Mouse (Mus musculus): ENCODE results near the gene Mpp3. TPM values are rescaled to one million over a fixed set of nuclear protein-coding genes. Genes with fewer than 3 reads are reported as not detected.

The Mpp3 gene
- polyA plus RNA-seq, 1 experiment from 2014 or later = 13.3 TPM

GRCm38 (mm10) chr11:102051954-102052353 is 23.7 kb upstream of the Mpp3 start:
- H3K36me3 ChIP-seq = no peaks in the 10 kb centered on the region
- no peak for DNase-seq (ENCODE audit: low spot score)
- H3K27me3 ChIP-seq (ENCODE audit: low read depth, poor library complexity, severe bottlenecking) = peaks cover 2% of the 10 kb centered on the region; the same call in 1 of the 2 replicates
- H3K27ac ChIP-seq (replicated peaks) = peak overlapping the region; percentile 57
- no peaks in the 10 kb centered on the region for H3K9me3 ChIP-seq (replicated peaks)
- WGBS = 40% methylated on average over 4 of the region's 4 CpGs
- peaks cover 11% of the 10 kb centered on the region for H3K4me1 ChIP-seq
- no peak overlapping the region for H3K4me3 ChIP-seq

GRCm38 (mm10) chr11:102051541-102051940 is 23.3 kb upstream of the Mpp3 start:
- no peak for DNase-seq (ENCODE audit: low spot score)
- Histone ChIP-seq H3K27ac (replicated peaks) (peak overlapping the region; percentile 57), H3K27me3 (ENCODE audit: low read depth, poor library complexity, severe bottlenecking) (no peaks in the 10 kb centered on the region; the same call in 1 of the 2 replicates), H3K4me3 (no peak overlapping the region), H3K9me3 (replicated peaks) (0 out of 2 replicates have a peak, but pooled peaks cover under 1% of the 10 kb centered on the region), H3K4me1 (peaks cover 11% of the 10 kb centered on the region), H3K36me3 (no peaks in the 10 kb centered on the region)
- 67% methylated on average over 4 of the region's 4 CpGs for WGBS

- 59% methylated on average over 14 of the region's 14 CpGs for WGBS
- Histone ChIP-seq H3K27ac (replicated peaks) (no peak overlapping the region), H3K4me3 (no peak overlapping the region), H3K4me1 (peaks cover 11% of the 10 kb centered on the region), H3K27me3 (ENCODE audit: low read depth, poor library complexity, severe bottlenecking) (no peaks in the 10 kb centered on the region; the same call in 1 of the 2 replicates), H3K36me3 (no peaks in the 10 kb centered on the region), H3K9me3 (replicated peaks) (peaks cover 16% of the 10 kb centered on the region)
- no peak for DNase-seq (ENCODE audit: low spot score)
Observed at GRCm38 (mm10) chr11:102049875-102050482, 21.7 kb upstream of the Mpp3 start.

- Histone ChIP-seq H3K36me3 (no peaks in the 10 kb centered on the region), H3K27ac (replicated peaks) (no peak overlapping the region), H3K27me3 (ENCODE audit: low read depth, poor library complexity, severe bottlenecking) (no peaks in the 10 kb centered on the region), H3K9me3 (replicated peaks) (peaks cover 19% of the 10 kb centered on the region), H3K4me3 (no peak overlapping the region), H3K4me1 (no peaks in the 10 kb centered on the region; the same call in 1 of the 2 replicates)
- DNase-seq (ENCODE audit: low spot score) = no peak
- 77% methylated on average over 9 of the region's 9 CpGs for WGBS
Observed at GRCm38 (mm10) chr11:102046607-102047006, 18.3 kb upstream of the Mpp3 start.

GRCm38 (mm10) chr11:102044691-102045212 is 16.5 kb upstream of the Mpp3 start:
- Histone ChIP-seq H3K9me3 (replicated peaks) (peaks cover 19% of the 10 kb centered on the region), H3K36me3 (no peaks in the 10 kb centered on the region), H3K27ac (replicated peaks) (no peak overlapping the region), H3K27me3 (ENCODE audit: low read depth, poor library complexity, severe bottlenecking) (no peaks in the 10 kb centered on the region), H3K4me3 (no peak overlapping the region), H3K4me1 (peaks cover 5% of the 10 kb centered on the region)
- WGBS = 87% methylated on average over 7 of the region's 7 CpGs
- no peak for DNase-seq (ENCODE audit: low spot score)

- no peak for DNase-seq (ENCODE audit: low spot score)
- Histone ChIP-seq H3K27ac (replicated peaks) (no peak overlapping the region), H3K4me3 (no peak overlapping the region), H3K27me3 (ENCODE audit: low read depth, poor library complexity, severe bottlenecking) (0 out of 2 replicates have a peak, but pooled peaks cover 4% of the 10 kb centered on the region), H3K4me1 (peaks cover 10% of the 10 kb centered on the region), H3K36me3 (no peaks in the 10 kb centered on the region), H3K9me3 (replicated peaks) (peaks cover 19% of the 10 kb centered on the region)
- 87% methylated on average over 6 of the region's 6 CpGs for WGBS
Observed at GRCm38 (mm10) chr11:102043381-102043780, 15.1 kb upstream of the Mpp3 start.

- peaks cover 19% of the 10 kb centered on the region for H3K9me3 ChIP-seq (replicated peaks)
- H3K4me3 ChIP-seq = no peak overlapping the region
- DNase-seq (ENCODE audit: low spot score) = no peak
- 92% methylated on average over 14 of the region's 14 CpGs for WGBS
- H3K36me3 ChIP-seq = no peaks in the 10 kb centered on the region
- H3K4me1 ChIP-seq = peaks cover 10% of the 10 kb centered on the region
- H3K27me3 ChIP-seq (ENCODE audit: low read depth, poor library complexity, severe bottlenecking) = 0 out of 2 replicates have a peak, but pooled peaks cover 8% of the 10 kb centered on the region
- no peak overlapping the region for H3K27ac ChIP-seq (replicated peaks)
Observed at GRCm38 (mm10) chr11:102042971-102043370, 14.7 kb upstream of the Mpp3 start.

GRCm38 (mm10) chr11:102041350-102041949 is 13.2 kb upstream of the Mpp3 start, which contains the start of gene Cd300lg:
Gene Cd300lg (plus strand): TSS chr11:102041509.
- no peaks in the 10 kb centered on the region for H3K36me3 ChIP-seq
- H3K9me3 ChIP-seq (replicated peaks) = peaks cover 18% of the 10 kb centered on the region
- H3K4me3 ChIP-seq = no peak within 1 kb of the TSS
- 54% methylated on average over 5 of the region's 5 CpGs for WGBS
- H3K4me1 ChIP-seq = peaks cover 10% of the 10 kb centered on the region
- no peak for DNase-seq (ENCODE audit: low spot score)
- 0 out of 2 replicates have a peak, but pooled peaks cover 9% of the 10 kb centered on the region for H3K27me3 ChIP-seq (ENCODE audit: low read depth, poor library complexity, severe bottlenecking)
- no peak within 1 kb of the TSS for H3K27ac ChIP-seq (replicated peaks)

- Histone ChIP-seq H3K4me3 (no peak overlapping the region), H3K36me3 (no peaks in the 10 kb centered on the region), H3K27me3 (ENCODE audit: low read depth, poor library complexity, severe bottlenecking) (0 out of 2 replicates have a peak, but pooled peaks cover 9% of the 10 kb centered on the region), H3K27ac (replicated peaks) (no peak overlapping the region), H3K9me3 (replicated peaks) (peaks cover 9% of the 10 kb centered on the region), H3K4me1 (peaks cover 10% of the 10 kb centered on the region)
- DNase-seq (ENCODE audit: low spot score) = no peak
- 67% methylated on average over 4 of the region's 4 CpGs for WGBS
Observed at GRCm38 (mm10) chr11:102040646-102041045, 12.4 kb upstream of the Mpp3 start.

- Histone ChIP-seq H3K4me1 (peaks cover 10% of the 10 kb centered on the region), H3K27ac (replicated peaks) (no peak overlapping the region), H3K36me3 (no peaks in the 10 kb centered on the region), H3K9me3 (replicated peaks) (peaks cover 4% of the 10 kb centered on the region), H3K27me3 (ENCODE audit: low read depth, poor library complexity, severe bottlenecking) (0 out of 2 replicates have a peak, but pooled peaks cover 9% of the 10 kb centered on the region), H3K4me3 (no peak overlapping the region)
- peak; percentile 92 for DNase-seq (ENCODE audit: low spot score)
- WGBS = under 1% methylated on average over 9 of the region's 9 CpGs
Observed at GRCm38 (mm10) chr11:102040138-102040524, 11.9 kb upstream of the Mpp3 start.

- Histone ChIP-seq H3K27ac (replicated peaks) (no peak overlapping the region), H3K4me3 (no peak overlapping the region), H3K4me1 (peaks cover 10% of the 10 kb centered on the region), H3K36me3 (no peaks in the 10 kb centered on the region), H3K27me3 (ENCODE audit: low read depth, poor library complexity, severe bottlenecking) (0 out of 2 replicates have a peak, but pooled peaks cover 9% of the 10 kb centered on the region), H3K9me3 (replicated peaks) (no peaks in the 10 kb centered on the region)
- WGBS = 67% methylated on average over 13 of the region's 13 CpGs
- DNase-seq (ENCODE audit: low spot score) = no peak
Observed at GRCm38 (mm10) chr11:102039487-102040137, 11.4 kb upstream of the Mpp3 start.

- no peaks in the 10 kb centered on the region for H3K36me3 ChIP-seq
- H3K27me3 ChIP-seq (ENCODE audit: low read depth, poor library complexity, severe bottlenecking) = 0 out of 2 replicates have a peak, but pooled peaks cover 9% of the 10 kb centered on the region
- H3K27ac ChIP-seq (replicated peaks) = no peak overlapping the region
- WGBS = 86% methylated on average over 6 of the region's 6 CpGs
- H3K4me1 ChIP-seq = peaks cover 10% of the 10 kb centered on the region
- H3K4me3 ChIP-seq = no peak overlapping the region
- H3K9me3 ChIP-seq (replicated peaks) = no peaks in the 10 kb centered on the region
- DNase-seq (ENCODE audit: low spot score) = no peak
Observed at GRCm38 (mm10) chr11:102037789-102038188, 9.5 kb upstream of the Mpp3 start.

All from midbrain, embryonic 10.5 days (tissue).